Mouse (Mus musculus): ENCODE measurements around the gene Gm28044.

DNA sequence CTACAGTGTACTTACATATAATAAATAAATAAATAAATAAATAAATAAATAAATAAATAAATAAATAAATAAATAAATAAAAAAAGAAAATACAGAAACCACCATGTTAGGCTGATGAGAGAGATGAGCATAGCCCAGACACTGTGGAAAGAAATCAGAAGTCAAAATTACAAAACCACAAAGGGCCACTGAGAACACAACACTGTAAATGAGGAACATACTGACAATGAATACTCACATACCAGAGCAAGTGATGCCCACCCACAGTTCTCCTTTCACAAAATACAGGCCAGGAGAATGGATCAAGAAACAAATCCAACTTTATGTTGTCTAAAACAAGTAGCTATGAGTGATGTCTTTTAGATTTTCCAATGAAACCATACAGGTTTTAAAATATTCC lies 8.5 kb downstream of the Gm28044 start:
- no peak for TF ChIP-seq CTCF (IDR thresholded peaks at IDR 0.05; ENCODE audit: insufficient read depth, low read length)
- no peak for TF ChIP-seq POLR2A (IDR thresholded peaks at IDR 0.05; ENCODE audit: borderline replicate concordance, extremely low read depth, low read depth, low read length)

Data from lung, adult 2 months (tissue).